Mouse (Mus musculus): ENCODE results near the gene Shisa9.

Shisa9 gene

GRCm38 (mm10) chr16:12201216-12201615 lies 217.3 kb downstream of the Shisa9 start:
- no peak for DNase-seq (ENCODE audit: low spot score)

- no peak for DNase-seq (ENCODE audit: low spot score)
Observed at GRCm38 (mm10) chr16:12202151-12202550, 218.2 kb downstream of the Shisa9 start.

DNA sequence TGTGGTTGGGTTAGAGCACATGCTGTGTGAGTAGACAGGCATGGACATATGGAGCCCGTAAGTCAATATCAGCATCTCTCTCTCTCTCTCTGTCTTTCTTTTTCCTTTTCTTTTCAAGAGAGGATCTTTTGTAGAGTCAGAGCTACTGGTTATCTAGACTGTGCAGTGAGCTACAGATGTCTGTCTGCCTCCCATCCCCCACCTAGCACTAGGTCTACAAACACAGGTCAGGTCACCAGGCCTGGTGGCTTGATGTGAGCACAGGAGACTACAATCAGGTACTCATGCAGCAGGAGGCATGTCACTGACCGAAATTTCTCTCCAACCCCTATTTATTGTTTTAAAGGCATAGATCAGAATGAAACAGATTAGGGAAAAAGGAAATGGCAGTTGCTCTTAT lies 219.1 kb downstream of the Shisa9 start:
- DNase-seq (ENCODE audit: low spot score) = no peak

DNA sequence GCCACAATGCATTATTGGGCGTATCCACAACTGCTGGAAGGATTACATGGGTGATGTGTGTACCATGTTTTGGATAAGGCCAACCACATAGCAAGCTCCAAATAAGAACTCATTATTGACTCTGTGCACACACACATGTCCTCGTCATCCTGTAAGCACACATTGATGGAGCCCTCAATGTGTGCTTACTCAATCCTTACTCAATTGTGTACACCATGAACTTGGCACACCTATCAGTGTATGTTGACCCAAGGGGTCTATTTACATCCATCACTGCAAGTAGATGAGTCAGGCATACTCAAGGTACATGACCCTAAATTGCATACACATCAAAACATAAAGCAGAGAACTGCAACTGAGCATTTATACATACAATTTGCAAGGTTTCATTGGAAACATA lies 220.5 kb downstream of the Shisa9 start:
- DNase-seq (ENCODE audit: low spot score) = no peak

DNA sequence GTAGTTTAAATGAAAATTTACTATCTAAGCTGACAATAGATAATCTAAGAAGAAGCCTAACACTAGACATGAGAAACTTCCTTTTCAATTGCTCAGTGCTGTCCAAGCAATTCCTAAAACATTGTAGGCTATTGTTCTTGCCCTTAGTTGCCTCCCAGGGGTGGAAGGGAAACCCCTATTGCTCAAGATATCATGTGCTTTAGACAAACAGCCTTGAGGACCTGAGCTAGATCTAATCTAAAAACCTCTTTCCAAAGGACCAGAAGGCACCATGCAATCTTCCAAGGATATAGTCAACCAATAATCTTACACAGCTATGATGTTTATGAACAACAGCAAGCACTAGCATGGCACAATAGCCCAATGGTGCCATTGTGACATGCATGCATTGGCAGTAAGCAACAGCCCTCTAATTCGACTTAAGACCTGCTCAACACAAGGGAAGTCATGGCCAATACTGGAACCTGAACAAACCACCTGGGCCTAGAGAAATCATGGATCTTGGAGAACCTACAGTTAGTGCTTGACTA lies 222.6 kb downstream of the Shisa9 start:
- no peak for DNase-seq (ENCODE audit: low spot score)

DNA sequence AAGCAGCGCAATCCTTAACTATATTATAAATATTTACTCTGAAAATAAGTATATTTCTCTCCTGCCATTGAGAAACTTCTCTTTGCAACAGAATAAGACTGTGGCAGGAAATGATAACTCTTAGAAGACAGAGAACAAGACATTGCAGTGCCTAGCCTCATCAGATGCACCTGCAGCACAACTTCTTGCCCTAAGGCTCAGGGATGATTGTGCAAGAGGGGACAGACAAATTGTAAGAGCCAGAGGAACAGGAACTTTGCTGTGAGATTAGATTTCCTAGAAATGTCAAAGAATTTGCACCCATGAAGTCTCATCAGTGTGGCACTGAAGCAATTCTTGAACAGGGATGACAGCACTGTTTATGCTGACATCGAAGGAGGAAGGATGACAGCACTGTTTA lies 223.0 kb downstream of the Shisa9 start:
- no peak for DNase-seq (ENCODE audit: low spot score)

- no peak for DNase-seq (ENCODE audit: low spot score)
Observed at GRCm38 (mm10) chr16:12209355-12209754, 225.4 kb downstream of the Shisa9 start.

GRCm38 (mm10) chr16:12209819-12210218 lies 225.9 kb downstream of the Shisa9 start:
- no peak for DNase-seq (ENCODE audit: low spot score)

GRCm38 (mm10) chr16:12214018-12214417 lies 230.1 kb downstream of the Shisa9 start:
- DNase-seq (ENCODE audit: low spot score) = no peak

DNA sequence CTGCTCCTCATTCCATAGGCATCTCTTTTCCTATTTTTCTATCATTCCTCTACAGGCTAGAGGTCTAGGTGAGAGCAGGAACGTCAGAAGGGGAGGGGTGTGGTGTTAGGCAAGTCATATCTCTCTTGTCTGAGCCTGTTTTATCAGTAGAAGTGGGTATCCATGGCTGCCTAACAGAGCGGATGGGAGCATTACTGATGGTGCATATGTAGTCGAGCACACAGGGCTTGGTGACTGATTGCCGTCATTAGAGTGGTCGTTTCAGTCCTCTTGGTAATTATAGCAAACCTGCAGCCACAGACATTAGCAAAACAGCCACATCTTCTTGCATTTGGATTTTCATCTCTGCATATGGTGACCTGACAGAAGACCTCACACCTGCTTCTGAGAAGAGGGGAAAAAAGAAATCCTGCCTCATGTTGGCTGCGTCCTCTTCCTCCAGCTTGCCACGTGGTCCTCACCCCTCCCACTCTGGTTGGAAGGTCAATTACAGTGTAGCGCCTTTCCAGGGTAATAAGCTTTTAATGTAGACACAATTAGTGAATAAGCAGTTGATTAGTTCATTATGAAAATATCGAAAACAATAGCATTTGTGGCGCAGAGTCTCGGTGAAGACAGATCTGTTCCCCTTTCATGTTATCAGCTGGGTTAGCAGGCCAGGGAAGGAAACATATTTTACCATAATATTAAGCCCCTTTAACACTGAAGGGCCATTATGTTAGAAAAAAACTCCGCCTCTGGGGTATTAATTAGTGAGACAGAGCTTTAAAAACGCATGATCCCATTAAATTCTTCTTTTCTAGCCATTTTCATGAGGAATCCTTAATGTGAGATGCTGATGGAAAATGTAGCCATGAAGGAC lies 233.6 kb downstream of the Shisa9 start:
- DNase-seq (ENCODE audit: low spot score) = no peak

GRCm38 (mm10) chr16:12218151-12218532 lies 234.2 kb downstream of the Shisa9 start:
- no peak for DNase-seq (ENCODE audit: low spot score)

- DNase-seq (ENCODE audit: low spot score) = no peak
Observed at GRCm38 (mm10) chr16:12219821-12220220, 235.9 kb downstream of the Shisa9 start.

GRCm38 (mm10) chr16:12223537-12223936 lies 239.6 kb downstream of the Shisa9 start:
- DNase-seq (ENCODE audit: low spot score) = no peak

DNA sequence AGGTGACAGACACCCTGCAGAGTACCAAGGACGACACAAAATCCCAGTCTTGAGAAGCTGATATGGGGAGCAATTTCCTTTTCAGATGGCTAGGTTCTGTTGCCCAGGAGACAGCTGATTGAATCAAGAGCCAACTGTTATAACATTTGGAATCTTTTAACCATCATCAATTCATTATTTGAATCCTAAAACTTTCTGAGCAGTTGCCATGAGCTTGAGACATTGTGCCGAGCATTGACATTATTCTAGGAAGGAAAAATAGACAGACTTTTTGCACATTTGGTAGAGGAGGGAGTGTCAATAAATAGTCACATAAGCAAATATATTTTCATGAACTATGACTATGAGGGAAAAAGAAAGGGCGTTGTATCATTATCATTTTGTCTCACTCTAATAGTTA lies 243.0 kb downstream of the Shisa9 start:
- DNase-seq (ENCODE audit: low spot score) = no peak

DNA sequence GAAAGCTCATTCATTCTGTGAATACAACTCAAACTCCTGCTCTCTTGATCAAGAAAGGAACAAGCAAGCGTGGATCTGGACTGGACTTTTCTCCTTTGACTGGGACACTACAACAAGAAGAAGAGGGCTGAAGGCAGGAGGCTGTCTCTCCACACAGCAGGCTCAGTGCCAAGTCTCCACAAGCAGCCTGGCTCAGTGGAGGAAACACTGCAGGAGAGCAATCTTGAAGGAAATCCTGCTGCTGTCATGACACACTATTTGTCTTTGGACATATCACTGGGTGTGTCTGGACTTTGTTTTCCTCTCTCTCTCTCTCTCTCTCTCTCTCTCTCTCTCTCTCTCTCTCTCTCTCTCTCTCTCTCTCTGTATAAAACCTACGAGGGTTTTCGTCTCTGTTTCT lies 249.4 kb downstream of the Shisa9 start:
- DNase-seq (ENCODE audit: low spot score) = no peak

DNA sequence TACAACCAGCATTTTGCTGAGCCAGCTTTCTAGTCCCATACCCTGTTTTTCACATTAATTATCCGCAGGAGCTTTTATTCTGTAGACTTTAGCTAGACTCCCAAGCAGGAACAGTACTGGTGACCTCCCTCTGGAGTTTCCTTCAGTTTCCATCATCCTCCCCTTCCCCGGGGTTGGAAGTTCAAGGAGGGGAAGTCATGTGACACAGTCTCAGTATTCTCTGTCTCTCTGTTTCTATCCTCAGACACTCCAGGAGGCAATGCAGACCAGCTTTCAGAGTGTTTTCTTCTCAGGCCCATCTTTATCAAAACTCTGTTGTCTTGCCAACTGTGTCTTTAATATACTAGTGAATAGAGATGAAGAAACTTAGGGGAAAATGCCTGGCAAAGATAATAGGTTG lies 250.4 kb downstream of the Shisa9 start:
- DNase-seq (ENCODE audit: low spot score) = no peak

DNA sequence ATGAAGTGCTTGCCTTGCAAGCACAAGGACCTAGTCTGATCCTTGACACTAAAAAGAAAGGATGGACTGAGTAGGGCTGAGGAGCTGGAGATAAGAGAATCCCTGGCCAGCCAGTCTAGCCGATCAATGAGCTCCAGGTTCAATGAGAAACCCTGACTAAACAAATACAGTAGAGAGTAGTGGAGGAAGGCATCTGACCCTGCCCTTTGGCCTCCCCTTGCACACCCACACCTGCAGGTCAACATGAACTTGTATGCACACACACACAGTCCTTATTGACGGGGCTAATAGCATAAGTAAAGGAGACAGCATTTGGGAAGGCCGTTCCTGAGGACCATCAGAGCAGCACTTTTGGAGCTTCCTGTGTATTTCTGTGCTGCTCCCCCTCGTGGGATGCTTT lies 254.7 kb downstream of the Shisa9 start:
- DNase-seq (ENCODE audit: low spot score) = no peak

GRCm38 (mm10) chr16:12259361-12259760 lies 275.4 kb downstream of the Shisa9 start:
- no peak for DNase-seq (ENCODE audit: low spot score)

GRCm38 (mm10) chr16:12265828-12266227 lies 281.9 kb downstream of the Shisa9 start:
- DNase-seq (ENCODE audit: low spot score) = no peak

- DNase-seq (ENCODE audit: low spot score) = no peak
Observed at GRCm38 (mm10) chr16:12300523-12300922, 316.6 kb downstream of the Shisa9 start.

DNA sequence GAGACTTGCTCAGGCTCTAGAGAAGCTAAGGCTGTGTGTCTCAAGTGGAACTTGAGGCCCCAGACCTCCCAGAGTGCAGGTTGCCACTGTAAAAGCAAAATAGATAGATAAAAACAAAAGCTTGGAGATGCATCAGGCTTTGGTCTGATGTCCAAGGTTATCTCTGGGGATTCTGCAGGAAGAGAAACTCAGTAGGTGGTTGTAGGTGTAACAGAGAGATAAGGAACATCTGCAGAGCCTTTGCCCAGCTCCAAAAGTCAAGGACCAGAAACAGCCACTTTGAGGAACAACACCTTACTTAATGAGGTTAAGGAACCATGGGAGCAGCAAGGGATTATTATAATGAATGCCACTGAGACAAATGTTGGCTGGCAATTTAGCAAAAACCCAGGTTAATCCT lies 319.5 kb downstream of the Shisa9 start:
- DNase-seq (ENCODE audit: low spot score) = no peak

DNA sequence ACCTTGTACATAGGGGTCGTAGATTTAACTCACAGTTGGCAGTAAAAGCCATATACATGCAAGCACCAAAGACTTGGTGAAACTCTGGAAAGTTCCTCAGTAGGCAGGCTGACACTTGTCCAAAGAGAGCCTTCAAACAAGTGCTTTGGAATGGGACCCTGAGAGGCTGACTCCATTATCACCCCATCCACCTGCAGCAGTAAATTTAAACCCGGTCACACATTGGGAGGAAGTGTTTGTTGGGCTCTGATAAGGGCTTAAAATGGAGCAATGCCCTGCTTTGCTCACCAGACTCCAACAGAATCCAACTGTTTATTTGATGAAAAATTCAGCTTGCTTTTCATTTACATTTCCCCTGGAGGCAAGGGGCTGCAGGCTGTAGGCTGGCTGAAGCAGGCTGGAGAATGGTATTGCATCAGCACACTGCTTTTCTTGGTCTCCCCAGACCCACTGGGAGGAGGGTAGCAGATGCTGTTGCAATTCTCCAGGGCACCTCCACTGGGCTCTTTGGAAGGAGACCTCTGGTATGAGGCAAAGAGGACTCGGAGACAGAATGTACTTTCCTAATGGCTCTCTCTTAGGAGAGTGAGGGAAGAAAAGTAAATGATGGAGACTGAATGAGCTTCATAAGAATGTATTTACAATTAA lies 323.5 kb downstream of the Shisa9 start:
- no peak for DNase-seq (ENCODE audit: low spot score)

- no peak for DNase-seq (ENCODE audit: low spot score)
Observed at GRCm38 (mm10) chr16:12309826-12310225, 325.9 kb downstream of the Shisa9 start.

All from urinary bladder, postnatal 25 days (tissue).